Mouse (Mus musculus) 3T3-L1 (cell line): ENCODE measurements at regions not wholly inside any gene's neighbourhood (a gene's known extent, or its start where the extent isn't known, plus 50 kb on each side); places are given as distances from the start of the nearest gene placed in this dataset.

ENCODE experiments used
- DNase-seq: peaks from one replicate; pipeline ENCODE4 v3.0.0-alpha.2; 2015; ENCODE audit warnings: low read depth, low spot score

DNA sequence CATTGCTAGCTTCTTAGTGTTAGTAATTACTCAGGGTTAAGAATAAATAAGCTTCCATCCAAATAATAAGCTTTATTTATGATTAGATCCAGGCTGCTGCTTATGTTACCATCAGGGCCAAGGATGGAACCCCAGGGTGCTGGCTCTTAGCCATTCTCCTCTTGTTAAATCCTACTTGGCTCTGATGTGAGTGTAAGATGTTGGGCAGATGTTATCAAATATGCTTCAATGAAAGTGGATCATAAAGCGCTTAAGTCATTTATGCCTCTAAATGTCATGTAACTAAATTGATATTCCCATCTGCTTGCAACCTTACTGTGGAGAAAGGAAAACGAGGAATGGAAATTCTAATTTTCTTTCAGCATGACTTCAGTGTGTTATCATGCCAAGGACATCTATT lies 426.4 kb upstream of the Lrrc4c start:
- DNase-seq, result no peak

GRCm38 (mm10) chr2:95905026-95905425 lies 412.9 kb upstream of the Lrrc4c start:
- DNase-seq, result peak; percentile 51

DNA sequence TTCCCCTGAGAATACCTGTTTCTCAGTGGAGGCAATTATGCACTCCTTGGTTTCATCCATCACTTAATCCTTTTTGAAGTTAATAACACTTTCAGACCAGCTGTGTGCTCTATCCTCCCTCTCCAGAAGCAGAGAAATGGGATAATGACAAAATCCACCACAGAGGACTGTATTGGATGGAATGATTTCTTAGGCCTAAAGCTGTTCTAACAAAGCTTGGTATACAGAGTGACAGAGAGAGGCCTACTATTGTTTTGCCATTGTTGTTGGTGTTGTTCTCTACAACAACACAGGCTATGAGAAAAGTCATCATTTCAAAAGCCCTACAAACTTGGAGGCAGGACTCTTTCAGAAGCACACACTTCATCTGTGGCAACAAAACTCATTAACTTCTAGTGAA lies 408.2 kb upstream of the Lrrc4c start:
- DNase-seq, result no peak

DNA sequence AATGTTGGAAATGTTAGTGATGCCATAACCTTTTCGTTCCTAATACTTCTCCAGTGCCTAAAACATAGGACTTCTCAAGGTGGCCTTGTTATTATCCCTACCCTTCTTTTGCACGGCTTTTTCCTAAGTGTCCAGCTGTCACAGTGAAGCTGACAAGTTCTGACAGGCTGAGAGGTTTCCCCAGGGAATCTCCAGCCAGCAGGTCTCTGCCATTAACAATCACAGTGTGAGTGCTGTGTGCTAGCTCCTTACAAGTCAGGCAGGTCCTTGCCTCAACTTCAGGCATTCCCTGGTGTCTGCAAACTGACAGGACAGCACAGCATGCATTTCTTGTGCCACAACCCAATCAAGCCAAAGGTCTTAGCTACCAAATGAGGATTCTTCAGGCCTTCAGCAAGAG lies 407.8 kb upstream of the Lrrc4c start:
- DNase-seq, result no peak
